Mouse (Mus musculus): ENCODE results near the gene Iqsec1. TPM values are rescaled to one million over a fixed set of nuclear protein-coding genes. Genes with fewer than 3 reads are reported as not detected.

Gene Iqsec1
- polyA plus RNA-seq, 1 experiment from 2014 or later, result 6.6 TPM

DNA sequence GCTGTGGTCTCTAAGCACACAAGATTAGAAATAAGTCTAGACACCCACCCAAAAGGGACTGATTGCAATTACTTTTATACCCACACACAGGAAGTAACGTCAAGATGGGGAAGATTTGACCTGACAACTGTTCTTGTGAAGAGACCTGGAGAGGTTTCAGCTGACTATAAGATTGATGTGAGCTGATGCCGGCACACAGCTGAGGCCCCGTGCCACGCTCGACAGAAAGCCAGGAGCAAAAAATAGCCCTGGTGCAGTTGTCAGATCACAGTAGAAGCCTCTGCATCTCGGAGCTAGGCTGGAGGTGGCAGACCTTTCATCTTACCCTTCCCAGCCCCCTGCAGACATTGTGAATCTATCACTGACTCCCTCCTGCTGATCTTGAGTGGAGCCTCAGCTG, 289.6 kb downstream of the Iqsec1 start:
- DNase-seq (ENCODE audit: low spot score), result no peak
- H3K27ac ChIP-seq (replicated peaks), result no peak overlapping the region
- 65% methylated on average over 6 of the region's 6 CpGs for WGBS
- peaks cover 10% of the 10 kb centered on the region for H3K36me3 ChIP-seq (replicated peaks)
- H3K4me1 ChIP-seq, result peaks cover 48% of the 10 kb centered on the region
- H3K27me3 ChIP-seq (replicated peaks; ENCODE audit: low read depth, poor library complexity, severe bottlenecking), result no peaks in the 10 kb centered on the region
- no peaks in the 10 kb centered on the region for H3K9me3 ChIP-seq
- no peak overlapping the region for H3K4me3 ChIP-seq

DNA sequence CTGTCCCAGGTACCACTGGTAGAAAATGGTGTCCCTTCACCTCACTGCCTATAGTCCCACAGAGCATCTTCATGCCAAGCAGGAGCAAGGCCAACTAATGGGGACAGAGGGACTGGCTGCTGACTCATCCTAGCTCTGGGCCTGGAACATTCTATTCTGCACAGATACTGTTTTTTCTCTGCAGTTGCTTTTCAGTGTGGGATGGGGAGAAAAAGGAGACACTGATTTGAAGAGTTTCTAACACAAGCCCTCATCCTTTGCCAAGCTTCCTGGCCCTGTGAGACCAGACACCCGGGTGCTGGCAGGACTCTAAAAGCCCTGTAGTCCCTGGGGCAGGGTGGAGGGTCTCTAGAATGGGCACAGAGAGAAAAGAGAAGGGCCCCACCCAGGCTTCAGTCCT, 292.7 kb downstream of the Iqsec1 start:
- Histone ChIP-seq H3K36me3 (replicated peaks) (peaks cover 41% of the 10 kb centered on the region), H3K27ac (replicated peaks) (no peak overlapping the region), H3K4me1 (peaks cover 18% of the 10 kb centered on the region), H3K4me3 (no peak overlapping the region), H3K27me3 (replicated peaks; ENCODE audit: low read depth, poor library complexity, severe bottlenecking) (no peaks in the 10 kb centered on the region), H3K9me3 (no peaks in the 10 kb centered on the region)
- 81% methylated on average over 1 of the region's 1 CpGs for WGBS
- DNase-seq (ENCODE audit: low spot score), result no peak

DNA sequence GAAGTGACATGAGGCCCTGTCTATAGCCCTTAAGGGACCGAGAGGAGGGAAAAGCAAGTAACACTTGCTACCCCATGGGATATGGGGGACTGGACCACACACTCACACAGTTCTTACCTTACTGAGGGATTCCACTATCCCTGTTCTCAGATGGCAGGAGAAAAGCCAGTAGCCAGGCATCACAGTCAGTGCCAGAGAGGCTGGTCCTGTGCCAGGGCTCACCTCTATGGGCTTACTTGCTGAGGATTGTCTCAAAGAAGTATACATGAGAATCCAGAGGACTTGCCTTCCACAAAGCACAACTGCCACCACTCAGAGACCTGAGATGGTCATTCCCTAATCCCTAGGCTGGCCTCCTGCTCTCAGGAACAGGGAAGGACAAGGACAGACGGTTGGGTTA, 296.1 kb downstream of the Iqsec1 start:
- WGBS, result 81% methylated on average over 2 of the region's 2 CpGs
- no peaks in the 10 kb centered on the region for H3K4me1 ChIP-seq
- no peak for DNase-seq (ENCODE audit: low spot score)
- peaks cover 74% of the 10 kb centered on the region for H3K36me3 ChIP-seq (replicated peaks)
- no peak overlapping the region for H3K4me3 ChIP-seq
- no peaks in the 10 kb centered on the region for H3K9me3 ChIP-seq
- H3K27me3 ChIP-seq (replicated peaks; ENCODE audit: low read depth, poor library complexity, severe bottlenecking), result no peaks in the 10 kb centered on the region
- H3K27ac ChIP-seq (replicated peaks), result no peak overlapping the region

DNA sequence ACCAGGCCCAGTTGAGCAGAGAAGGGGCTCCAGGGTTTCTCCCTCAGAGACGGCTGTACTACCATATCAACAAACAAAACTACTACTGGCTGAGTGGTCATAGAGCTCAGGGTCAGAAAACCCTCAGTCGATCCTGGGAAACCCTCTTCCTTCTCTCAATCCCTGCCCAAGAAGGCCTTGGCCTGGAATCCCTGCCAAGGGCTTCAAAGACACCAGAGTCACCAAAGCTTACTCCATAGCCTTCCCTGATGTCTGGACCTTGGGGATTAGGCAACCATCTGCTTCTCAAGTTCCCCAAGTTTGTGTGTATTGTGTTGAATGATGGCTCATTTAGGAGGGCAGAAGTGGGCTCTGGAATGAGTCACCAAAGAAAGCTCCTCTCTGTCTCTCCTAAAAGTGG, 296.6 kb downstream of the Iqsec1 start:
- no peak for DNase-seq (ENCODE audit: low spot score)
- H3K4me1 ChIP-seq, result no peaks in the 10 kb centered on the region
- H3K27me3 ChIP-seq (replicated peaks; ENCODE audit: low read depth, poor library complexity, severe bottlenecking), result no peaks in the 10 kb centered on the region
- 90% methylated on average over 2 of the region's 2 CpGs for WGBS
- no peak overlapping the region for H3K4me3 ChIP-seq
- no peak overlapping the region for H3K27ac ChIP-seq (replicated peaks)
- peaks cover 78% of the 10 kb centered on the region for H3K36me3 ChIP-seq (replicated peaks)
- H3K9me3 ChIP-seq, result no peaks in the 10 kb centered on the region

DNA sequence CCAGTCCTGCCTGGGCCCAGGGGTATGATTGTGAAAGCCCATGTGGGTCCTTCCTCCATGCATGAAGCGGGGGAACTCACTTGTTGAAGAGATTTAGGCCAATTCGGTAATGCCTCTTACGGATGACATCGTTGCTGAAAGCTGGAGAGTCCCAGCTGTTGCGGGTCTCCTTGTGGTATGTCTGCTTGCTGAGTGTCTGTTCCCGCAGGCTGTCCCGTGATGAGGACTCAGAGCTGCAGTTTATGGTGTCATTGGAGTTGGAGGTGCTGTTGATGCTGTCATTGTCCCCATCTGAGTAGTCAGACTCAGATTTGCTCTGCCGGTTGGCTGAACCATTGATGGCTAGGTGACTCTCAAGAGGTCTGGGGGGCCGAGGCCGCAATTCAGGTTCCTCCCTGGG, 299.0 kb downstream of the Iqsec1 start:
- Histone ChIP-seq H3K36me3 (replicated peaks) (peaks cover 85% of the 10 kb centered on the region), H3K27ac (replicated peaks) (no peak overlapping the region)

DNA sequence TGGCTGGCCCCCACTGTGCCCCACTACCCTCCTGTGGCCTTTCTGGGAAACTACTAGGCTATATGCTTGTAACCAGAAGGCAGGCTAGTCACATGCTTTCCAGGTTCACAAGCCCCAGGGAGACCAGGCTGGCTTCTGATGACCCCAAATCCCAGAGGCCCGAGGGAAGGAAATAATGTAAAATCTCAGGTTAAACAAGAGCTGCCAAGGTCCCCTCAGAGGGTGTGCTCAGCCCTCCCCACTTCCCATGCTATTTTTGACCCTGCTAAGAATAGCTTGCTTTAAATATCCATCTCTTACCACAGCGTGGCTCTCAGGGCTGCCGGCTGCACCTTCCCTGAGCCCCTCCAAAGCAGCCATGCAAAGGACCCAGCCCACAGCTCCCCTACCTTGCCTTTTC, 299.7 kb downstream of the Iqsec1 start:
- no peak overlapping the region for H3K4me3 ChIP-seq
- no peak overlapping the region for H3K27ac ChIP-seq (replicated peaks)
- peaks cover 83% of the 10 kb centered on the region for H3K36me3 ChIP-seq (replicated peaks)
- H3K27me3 ChIP-seq (replicated peaks; ENCODE audit: low read depth, poor library complexity, severe bottlenecking), result no peaks in the 10 kb centered on the region
- H3K9me3 ChIP-seq, result no peaks in the 10 kb centered on the region
- 74% methylated on average over 3 of the region's 3 CpGs for WGBS
- H3K4me1 ChIP-seq, result peaks cover 15% of the 10 kb centered on the region; the same call in 1 of the 2 replicates
- no peak for DNase-seq (ENCODE audit: low spot score)

More for the DNA sequence above, 299.0 kb downstream of the Iqsec1 start:
- Histone ChIP-seq H3K9me3 (no peaks in the 10 kb centered on the region), H3K27me3 (replicated peaks; ENCODE audit: low read depth, poor library complexity, severe bottlenecking) (no peaks in the 10 kb centered on the region), H3K4me3 (no peak overlapping the region), H3K4me1 (peaks cover 10% of the 10 kb centered on the region; the same call in 1 of the 2 replicates)
- 92% methylated on average over 10 of the region's 10 CpGs for WGBS
- DNase-seq (ENCODE audit: low spot score), result no peak

DNA sequence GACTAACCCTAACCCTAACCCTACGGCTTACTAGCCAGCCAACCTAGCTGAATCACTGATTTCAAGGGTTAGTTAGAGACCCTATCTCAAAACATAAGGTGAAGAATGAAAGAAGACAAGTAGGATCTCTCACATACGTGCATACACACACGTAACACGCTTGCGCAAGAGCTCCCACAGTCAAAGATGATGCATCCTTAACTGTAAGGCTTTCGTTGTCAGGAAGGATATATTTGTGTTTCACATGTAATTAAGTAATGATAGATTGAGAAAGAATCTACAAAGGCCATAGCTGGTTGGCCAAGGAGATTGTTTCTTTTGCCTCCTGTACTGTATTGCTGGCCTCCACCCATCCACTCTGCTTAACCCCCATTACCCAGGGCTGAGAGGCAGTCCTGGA, 300.5 kb downstream of the Iqsec1 start:
- Histone ChIP-seq H3K4me3 (no peak overlapping the region), H3K27me3 (replicated peaks; ENCODE audit: low read depth, poor library complexity, severe bottlenecking) (no peaks in the 10 kb centered on the region), H3K9me3 (no peaks in the 10 kb centered on the region), H3K27ac (replicated peaks) (no peak overlapping the region), H3K4me1 (peaks cover 15% of the 10 kb centered on the region; the same call in 1 of the 2 replicates), H3K36me3 (replicated peaks) (peaks cover 82% of the 10 kb centered on the region)
- 96% methylated on average over 6 of the region's 6 CpGs for WGBS
- DNase-seq (ENCODE audit: low spot score), result no peak

DNA sequence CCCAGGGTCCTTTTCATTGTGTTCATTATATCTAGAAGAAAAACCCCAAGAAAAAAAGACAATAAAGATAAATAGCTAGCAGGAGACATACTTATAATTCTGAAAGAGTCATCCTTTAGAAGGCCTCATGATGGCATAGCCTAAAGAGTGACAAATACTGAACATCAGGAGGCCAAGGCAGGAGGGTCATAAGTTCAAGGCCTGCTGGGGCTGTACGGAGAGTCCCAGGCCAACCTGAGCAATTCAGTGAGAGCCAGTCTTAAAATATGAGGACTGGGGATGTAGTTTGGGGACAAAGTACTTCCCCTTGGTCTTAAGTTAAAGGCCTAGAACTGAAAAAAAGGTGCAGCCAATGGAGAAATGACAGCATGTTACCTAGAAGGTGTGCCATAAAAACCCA, 301.7 kb downstream of the Iqsec1 start:
- 92% methylated on average over 1 of the region's 1 CpGs for WGBS
- H3K27me3 ChIP-seq (replicated peaks; ENCODE audit: low read depth, poor library complexity, severe bottlenecking), result no peaks in the 10 kb centered on the region
- H3K9me3 ChIP-seq, result no peaks in the 10 kb centered on the region
- no peak for DNase-seq (ENCODE audit: low spot score)
- peaks cover 15% of the 10 kb centered on the region; the same call in 1 of the 2 replicates for H3K4me1 ChIP-seq
- no peak overlapping the region for H3K4me3 ChIP-seq
- H3K27ac ChIP-seq (replicated peaks), result no peak overlapping the region
- H3K36me3 ChIP-seq (replicated peaks), result peaks cover 71% of the 10 kb centered on the region

DNA sequence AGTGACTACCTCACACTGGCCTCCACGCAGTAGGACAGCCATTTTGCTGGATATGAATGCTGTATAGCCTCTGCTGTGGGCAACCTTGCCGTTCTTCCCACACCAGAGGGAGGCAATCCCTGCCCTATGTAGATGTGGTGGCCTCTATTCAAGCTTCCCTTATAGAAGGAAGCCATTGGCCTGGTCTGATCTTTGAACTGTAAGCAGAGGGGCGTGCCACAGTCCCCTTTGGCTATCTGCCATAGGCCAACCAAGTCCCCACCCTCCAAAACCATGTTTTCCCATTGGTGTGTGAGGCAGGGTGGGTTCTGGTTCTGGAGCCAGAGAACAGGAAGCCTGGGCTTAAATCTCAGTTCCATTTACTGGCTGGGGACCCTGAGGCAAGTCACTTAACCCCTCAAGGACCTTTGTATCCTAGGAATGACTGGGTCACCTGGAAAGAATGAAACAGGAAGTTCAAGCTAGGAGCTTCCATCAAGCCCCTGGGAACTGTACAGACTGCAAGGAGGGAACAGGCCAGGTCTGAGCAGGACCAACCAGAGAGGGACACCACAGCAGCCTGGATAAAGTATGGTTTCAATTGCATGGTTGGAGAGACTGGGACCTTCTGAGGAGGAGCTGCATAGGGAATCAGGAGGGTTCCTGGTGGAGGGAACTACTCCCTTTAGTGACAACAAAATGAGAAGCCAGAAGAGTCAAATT, 304.5 kb downstream of the Iqsec1 start:
- peaks cover 66% of the 10 kb centered on the region for H3K36me3 ChIP-seq (replicated peaks)
- H3K9me3 ChIP-seq, result no peaks in the 10 kb centered on the region
- H3K4me1 ChIP-seq, result peaks cover 15% of the 10 kb centered on the region; the same call in 1 of the 2 replicates
- 84% methylated on average over 3 of the region's 3 CpGs for WGBS
- no peak for DNase-seq (ENCODE audit: low spot score)
- H3K27ac ChIP-seq (replicated peaks), result no peak overlapping the region; the same call in 1 of the 2 replicates
- H3K27me3 ChIP-seq (replicated peaks; ENCODE audit: low read depth, poor library complexity, severe bottlenecking), result no peaks in the 10 kb centered on the region
- no peak overlapping the region for H3K4me3 ChIP-seq

DNA sequence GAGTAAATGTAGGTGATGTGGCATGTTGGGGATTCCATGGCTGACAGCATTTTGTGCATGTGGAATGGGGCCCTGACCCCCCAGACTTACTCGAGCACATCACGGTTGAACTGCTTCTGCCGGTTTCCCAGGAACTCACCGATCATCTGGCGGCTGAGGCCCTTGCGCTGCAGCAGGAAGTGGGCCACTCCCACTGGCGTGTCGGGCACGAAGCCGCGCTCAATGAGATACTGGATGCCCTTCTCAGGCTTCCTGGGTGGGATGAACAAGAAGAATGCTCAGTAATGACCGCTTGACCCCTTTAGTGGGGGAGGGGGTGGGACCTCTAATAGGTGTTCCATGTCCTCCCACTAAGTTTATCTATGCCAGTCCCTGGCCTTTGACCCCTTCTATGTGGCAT, 308.1 kb downstream of the Iqsec1 start:
- 92% methylated on average over 12 of the region's 12 CpGs for WGBS
- no peak for DNase-seq (ENCODE audit: low spot score)
- Histone ChIP-seq H3K27ac (replicated peaks) (no peak overlapping the region), H3K36me3 (replicated peaks) (peaks cover 81% of the 10 kb centered on the region), H3K27me3 (replicated peaks; ENCODE audit: low read depth, poor library complexity, severe bottlenecking) (no peaks in the 10 kb centered on the region), H3K9me3 (no peaks in the 10 kb centered on the region), H3K4me3 (no peak overlapping the region), H3K4me1 (peaks cover 14% of the 10 kb centered on the region; the same call in 1 of the 2 replicates)

DNA sequence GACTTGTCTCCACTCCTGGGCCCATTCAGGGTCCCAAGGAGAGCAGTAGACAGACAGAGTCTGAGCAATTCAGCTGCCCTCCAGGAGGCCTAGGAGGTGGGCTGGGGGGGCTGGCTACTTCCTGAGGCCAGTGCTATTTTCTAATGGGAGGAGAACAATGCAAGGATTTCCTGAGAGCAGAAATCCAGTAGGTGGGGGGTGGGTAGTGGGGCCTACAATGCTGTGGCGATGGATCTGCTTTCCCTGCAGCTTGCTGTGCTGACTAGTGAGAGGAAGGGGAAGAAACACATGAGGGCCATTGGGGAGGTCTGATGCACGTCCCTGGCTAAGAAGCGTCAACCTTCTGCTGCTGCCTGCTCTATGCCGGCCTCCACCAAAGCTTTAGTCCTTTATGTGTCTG, 309.7 kb downstream of the Iqsec1 start:
- Histone ChIP-seq H3K4me1 (no peaks in the 10 kb centered on the region), H3K27me3 (replicated peaks; ENCODE audit: low read depth, poor library complexity, severe bottlenecking) (no peaks in the 10 kb centered on the region), H3K27ac (replicated peaks) (no peak overlapping the region), H3K36me3 (replicated peaks) (peaks cover 83% of the 10 kb centered on the region), H3K9me3 (no peaks in the 10 kb centered on the region), H3K4me3 (no peak overlapping the region)
- 66% methylated on average over 4 of the region's 4 CpGs for WGBS
- DNase-seq (ENCODE audit: low spot score), result peak; percentile 12

DNA sequence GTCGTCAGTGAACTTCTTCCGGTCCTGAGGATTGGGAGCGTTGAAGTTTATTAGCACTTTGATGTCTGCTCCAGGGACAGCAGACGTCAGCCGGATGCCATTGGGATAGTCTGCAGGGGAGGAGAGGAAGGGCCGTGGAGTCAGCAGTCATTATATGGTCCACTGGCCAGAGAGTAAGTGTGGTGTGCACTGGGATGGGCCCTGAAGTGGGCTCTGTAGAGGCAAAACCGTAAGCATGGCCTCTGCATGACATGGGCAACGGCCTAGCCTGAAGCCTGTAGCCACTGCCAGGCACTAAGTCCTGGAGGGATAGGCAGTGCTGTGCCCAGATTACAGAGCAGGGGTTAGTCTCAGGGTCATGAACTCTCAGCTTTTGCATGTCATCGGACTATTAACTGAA, 319.8 kb downstream of the Iqsec1 start:
- WGBS, result 91% methylated on average over 9 of the region's 9 CpGs
- no peaks in the 10 kb centered on the region for H3K9me3 ChIP-seq
- H3K27me3 ChIP-seq (replicated peaks; ENCODE audit: low read depth, poor library complexity, severe bottlenecking), result no peaks in the 10 kb centered on the region
- no peak for DNase-seq (ENCODE audit: low spot score)
- no peak overlapping the region for H3K4me3 ChIP-seq
- peaks cover 98% of the 10 kb centered on the region for H3K36me3 ChIP-seq (replicated peaks)
- no peak overlapping the region for H3K27ac ChIP-seq (replicated peaks)
- no peaks in the 10 kb centered on the region for H3K4me1 ChIP-seq

DNA sequence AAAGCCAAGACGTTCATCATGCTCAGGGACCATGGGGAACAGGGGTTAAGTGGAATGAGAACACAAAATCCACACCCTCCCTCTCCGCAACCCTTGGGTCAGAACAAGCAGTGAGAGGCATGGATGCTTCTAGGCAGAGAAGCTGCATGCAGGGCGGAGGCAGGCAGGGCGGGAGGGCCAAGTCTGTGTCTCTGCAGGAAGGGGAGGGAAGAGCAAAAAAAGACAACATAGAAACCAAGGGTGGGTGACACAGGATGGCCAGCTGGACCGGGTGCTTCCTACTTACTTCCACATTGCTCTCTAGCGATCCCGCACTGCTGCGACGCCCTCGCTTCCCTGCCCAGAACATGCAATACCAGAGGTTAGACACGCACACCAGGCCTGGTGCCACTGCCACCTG, 324.7 kb downstream of the Iqsec1 start:
- Histone ChIP-seq H3K36me3 (replicated peaks) (peaks cover 78% of the 10 kb centered on the region), H3K4me1 (peaks cover 13% of the 10 kb centered on the region), H3K27me3 (replicated peaks; ENCODE audit: low read depth, poor library complexity, severe bottlenecking) (no peaks in the 10 kb centered on the region), H3K4me3 (no peak overlapping the region), H3K9me3 (no peaks in the 10 kb centered on the region), H3K27ac (replicated peaks) (no peak overlapping the region)
- no peak for DNase-seq (ENCODE audit: low spot score)
- 84% methylated on average over 11 of the region's 11 CpGs for WGBS
